Mouse (Mus musculus) c-Kit-negative CD71-positive TER-119-positive erythroid progenitor cells, embryonic 14.5 days (primary cell): ENCODE data around the gene Gm37240.

Source experiments
- DNase-seq: peaks from one replicate; pipeline ENCODE4 v3.0.0-alpha.2; 2013; ENCODE audit warnings: low read depth, low spot score

The Gm37240 gene

GRCm38 (mm10) chr3:85635591-85635990 is 251.7 kb downstream of the Gm37240 start:
- no peak for DNase-seq

DNA sequence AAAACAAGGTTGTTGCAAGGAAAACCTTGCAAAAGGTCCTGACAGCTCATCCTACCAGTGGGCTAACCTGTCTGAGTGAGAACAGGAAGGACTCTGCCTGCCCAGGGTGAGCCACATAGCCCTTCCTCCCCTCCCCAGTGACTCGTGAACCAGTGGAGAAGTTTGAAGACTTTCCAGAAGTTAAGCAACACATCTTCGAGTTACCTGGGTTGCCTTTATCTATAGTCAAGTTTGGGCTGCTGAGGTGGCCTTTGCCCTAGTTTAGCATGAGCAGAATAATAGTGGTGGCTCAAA is 252.2 kb downstream of the Gm37240 start:
- no peak for DNase-seq

DNA sequence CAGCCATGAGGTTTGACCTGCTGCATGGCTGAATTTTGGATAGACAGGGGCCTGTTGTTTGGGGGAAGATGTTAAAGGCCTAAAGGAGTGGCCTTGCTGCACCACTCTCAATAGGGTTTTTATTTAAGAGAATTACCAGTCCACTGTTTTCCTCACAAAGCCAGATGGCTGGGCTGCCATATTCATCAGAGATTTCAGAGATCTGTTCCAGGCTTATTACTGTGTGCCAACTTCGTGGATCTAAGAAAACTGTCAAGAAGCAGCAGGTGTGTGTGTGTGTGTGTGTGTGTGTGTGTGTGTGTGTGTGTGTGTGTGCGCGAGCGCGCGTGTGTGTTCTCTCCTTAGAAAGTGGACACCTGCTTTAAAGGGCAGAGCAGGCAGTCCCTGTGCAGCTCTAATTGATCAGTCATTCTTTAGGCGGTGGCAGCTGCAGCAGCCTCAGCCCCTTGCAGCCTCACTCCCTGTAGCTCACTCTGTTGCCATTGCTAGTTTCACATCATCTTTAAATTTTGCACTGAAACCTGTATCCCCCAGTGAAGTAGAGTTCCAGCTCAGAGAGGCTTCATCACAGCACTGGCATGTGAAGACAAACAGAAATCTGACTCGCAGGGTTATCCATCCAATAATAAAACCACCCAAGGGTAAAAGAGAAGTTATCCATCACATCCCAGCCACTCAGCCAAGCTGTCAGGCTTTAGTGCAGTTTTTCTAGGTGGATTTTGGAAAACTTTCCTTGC is 252.8 kb downstream of the Gm37240 start:
- no peak for DNase-seq

DNA sequence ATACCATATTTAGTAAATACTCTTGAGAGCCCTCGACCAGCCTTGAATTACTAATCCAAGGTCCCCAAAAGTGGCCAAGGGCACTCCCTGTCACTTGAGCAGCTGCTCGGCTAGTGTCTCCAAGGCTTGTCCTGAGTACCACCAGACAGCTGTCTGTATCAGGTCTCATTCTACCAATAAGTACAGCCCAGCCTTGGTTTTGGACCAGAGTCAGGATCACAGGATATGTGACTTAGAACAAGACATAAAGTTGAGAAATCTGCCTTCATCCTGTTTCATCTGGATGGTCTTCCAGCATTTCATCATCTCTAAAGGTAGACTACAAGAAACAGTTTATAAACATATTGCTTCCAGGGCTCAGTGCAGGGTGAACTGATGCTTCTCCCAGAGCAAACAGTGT is 253.6 kb downstream of the Gm37240 start:
- DNase-seq = no peak

GRCm38 (mm10) chr3:85629895-85630510 is 257.3 kb downstream of the Gm37240 start:
- DNase-seq = no peak

DNA sequence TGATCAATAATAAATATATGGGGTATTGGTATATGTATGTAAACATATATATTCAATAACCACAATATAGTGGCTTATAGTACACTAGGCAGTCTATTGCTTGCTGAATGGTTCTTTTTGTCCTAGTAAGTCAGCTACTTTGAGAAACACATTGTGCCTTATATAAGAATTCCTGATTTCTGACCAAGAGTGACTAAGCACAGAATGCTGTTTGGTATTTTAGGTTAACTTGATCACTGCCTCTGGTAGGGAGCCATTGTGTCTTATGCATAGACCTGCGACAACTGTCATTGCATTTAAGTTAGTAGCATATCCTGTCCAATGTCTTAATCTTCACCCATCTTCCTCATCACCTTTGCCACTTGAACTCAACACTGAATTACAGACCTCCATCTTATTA is 267.6 kb downstream of the Gm37240 start:
- DNase-seq = no peak

DNA sequence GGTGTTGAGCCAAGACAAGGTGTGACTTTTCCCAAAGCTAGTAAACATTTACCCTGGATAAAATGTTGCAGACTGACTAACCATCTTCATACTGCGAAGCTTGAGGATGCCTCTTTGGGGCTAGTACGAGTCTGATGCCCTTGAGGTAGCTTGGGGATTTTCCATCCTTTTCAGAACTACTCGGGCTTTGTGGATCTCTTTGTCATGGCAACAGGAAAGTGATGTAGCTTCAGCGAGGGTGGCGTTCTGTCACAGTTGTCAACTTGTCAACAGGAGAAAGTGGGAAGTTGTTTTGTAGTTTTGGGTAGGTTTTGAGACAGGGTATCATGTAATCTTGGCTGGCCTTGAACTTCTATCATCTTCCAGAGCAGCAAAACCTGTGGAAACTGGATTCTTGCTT is 268.0 kb downstream of the Gm37240 start:
- DNase-seq = no peak

DNA sequence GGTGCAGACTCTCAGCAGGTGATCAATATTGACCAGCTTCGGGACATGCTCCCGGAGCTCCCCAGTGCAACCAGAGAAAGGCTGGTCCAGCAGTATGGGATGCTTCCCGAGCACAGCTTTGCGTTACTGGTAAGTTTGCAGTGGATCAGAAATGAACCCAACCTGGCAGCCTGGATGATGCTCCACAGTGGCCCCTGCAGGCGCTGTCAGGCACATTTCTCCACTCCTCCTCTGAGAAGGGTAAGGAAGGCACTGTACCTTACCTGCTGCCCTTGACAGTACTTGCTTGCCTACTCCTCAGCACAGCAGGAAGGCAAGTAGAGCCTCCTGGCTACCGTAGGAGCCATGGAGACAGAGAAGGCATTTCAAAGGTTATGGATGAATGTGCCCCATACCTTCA is 268.4 kb downstream of the Gm37240 start:
- DNase-seq = no peak

GRCm38 (mm10) chr3:85616389-85616788 is 270.9 kb downstream of the Gm37240 start:
- no peak for DNase-seq

- DNase-seq = no peak
Measured at GRCm38 (mm10) chr3:85607753-85608152, 279.6 kb downstream of the Gm37240 start.

GRCm38 (mm10) chr3:85606912-85607311 is 280.4 kb downstream of the Gm37240 start:
- DNase-seq = no peak

- no peak for DNase-seq
Measured at GRCm38 (mm10) chr3:85603811-85604210, 283.5 kb downstream of the Gm37240 start.

DNA sequence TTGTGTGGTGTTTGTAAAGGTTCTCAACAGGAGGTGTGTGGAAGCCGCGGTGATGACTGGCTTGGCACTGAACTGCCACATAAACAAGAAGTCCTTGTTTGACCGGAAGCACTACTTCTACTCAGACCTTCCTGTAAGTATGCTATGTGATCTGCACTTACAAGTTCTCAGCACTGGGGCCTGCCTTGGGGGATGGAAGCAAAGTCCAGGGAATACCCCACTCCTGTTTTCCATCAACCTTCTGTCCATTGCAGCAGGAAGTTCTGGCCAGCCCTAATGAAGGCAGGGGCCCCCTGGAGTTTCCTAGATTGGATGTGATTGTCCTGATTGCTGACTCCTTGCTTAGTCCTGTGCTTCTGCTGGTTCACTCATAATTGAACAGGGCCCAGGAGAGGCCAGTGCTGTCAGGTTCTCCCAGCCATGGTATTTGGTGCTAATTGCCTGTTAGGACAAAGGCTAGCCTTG is 285.4 kb downstream of the Gm37240 start:
- DNase-seq = no peak

DNA sequence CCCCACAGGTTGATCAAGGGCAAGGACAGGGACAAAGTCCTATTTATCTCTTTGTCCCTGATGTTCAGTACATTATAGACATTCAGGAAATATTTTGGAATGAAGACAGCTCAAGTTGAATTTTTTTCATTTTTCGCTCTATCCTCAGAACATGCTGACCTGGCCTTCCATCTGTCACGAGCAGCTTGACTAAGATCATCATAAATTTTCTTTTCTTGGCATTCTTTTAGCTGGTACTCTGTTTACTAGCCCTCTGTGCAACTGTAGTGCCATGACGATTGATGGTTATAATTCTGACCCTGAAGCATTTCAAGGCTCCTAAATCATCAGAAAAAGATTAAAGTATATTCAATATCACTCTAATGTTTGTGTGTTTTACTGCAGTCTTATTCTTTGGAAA is 287.8 kb downstream of the Gm37240 start:
- DNase-seq = no peak

DNA sequence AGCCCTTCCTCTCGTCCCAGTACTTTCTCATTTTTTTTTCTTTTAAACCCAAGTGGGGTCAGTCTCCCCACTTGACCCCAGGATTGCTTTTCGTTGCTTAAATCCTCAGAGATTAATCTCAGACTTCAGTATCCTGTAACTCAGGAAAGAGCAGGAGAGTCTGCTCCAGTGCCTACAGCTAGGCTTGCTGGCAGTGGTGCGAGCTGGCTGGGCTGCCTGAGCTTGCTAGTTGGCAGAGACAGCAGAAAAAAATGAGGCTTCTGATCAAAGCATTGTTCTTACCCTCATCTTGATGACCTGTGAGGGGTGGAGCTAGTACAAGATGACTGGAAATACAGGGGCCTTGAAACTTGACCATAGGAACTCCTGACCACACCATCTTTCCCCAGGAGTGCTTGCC is 292.9 kb downstream of the Gm37240 start:
- DNase-seq = no peak

- DNase-seq = no peak
Measured at GRCm38 (mm10) chr3:85592640-85593252, 294.6 kb downstream of the Gm37240 start.

DNA sequence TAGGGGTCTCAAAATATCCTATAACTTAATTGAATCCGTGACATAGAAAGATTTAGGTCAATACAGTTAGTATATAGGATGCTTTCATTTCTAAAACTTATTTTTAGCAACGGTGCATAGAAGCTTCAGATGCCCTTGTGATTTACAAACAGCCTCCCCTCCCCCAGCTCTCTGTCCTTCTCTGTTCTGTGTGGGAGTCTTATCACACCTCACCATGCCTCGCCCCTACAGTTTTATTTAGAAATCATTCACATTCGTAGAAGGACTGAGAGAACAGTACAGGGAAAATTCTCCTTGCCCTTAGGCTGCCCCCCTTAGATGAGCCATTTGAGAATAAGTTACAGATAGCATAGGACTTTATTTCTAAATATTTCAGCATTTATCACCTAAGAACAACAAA is 295.3 kb downstream of the Gm37240 start:
- DNase-seq = no peak

GRCm38 (mm10) chr3:85590090-85590754 is 297.1 kb downstream of the Gm37240 start:
- no peak for DNase-seq

GRCm38 (mm10) chr3:85588701-85589100 is 298.6 kb downstream of the Gm37240 start:
- DNase-seq = no peak

DNA sequence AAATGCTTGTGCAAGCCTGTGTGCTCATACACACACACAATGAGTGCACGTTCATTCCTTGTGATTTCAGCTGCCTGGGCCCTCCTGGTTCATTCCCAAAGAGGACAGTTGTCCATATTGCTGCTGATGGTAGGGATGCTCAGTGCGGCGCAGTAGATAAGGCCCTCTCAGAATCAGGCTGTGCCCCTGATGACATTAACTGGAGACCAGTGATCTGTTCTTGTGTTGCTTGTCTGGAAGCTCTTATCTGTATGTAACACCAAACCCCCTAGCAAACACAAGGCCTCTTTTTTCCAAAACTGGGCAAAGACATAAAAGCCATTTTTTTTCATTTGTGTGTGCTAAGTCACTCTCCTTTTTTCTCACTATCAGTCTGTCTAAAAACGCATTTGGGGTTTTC is 302.4 kb downstream of the Gm37240 start:
- DNase-seq = no peak

DNA sequence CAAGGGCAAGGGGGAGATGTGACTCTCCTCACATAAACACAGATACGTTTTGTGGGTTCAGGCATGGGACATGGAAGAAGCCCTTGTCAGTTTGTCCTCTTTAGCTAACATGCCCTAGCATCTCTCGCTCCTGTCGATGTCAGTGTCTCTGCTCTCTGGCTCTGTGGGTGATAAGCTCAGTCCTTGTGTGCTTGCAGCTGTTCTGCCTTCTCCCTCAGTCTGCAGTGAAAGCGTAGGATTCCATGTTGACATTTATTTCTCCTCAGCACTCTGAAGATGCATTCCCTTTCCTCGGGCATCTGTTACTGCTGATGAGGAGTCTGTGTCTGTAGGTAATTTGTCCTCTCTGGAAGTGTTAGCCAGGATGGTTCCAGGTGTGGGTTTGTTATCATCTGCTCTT is 304.1 kb downstream of the Gm37240 start:
- no peak for DNase-seq

DNA sequence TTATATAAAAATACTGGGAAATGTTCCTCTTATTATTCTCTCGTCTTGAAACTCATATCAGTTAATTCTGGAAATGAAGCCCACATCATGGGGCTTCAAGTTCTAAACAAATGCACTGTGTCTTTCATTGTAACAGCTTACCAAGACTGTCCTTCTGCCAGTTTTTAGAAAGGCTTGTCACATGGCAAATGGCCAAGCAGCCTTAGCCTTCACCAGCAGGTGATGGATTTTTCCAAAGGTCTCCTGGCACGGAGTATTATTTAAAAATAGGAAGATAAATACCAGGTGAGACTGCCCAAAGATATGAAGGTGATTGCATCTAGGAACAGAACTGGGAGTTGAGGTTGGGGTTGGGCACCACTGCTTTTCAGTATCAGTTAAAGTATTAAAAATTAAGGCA is 304.6 kb downstream of the Gm37240 start:
- DNase-seq = no peak
